Mouse (Mus musculus): ENCODE measurements at regions not wholly inside any gene's neighbourhood (a gene's known extent, or its start where the extent isn't known, plus 50 kb on each side); places are given as distances from the start of the nearest gene placed in this dataset.
A peak's percentile ranks its signal among the peaks of the same experiment; 100 is the strongest.

- DNase-seq (ENCODE audit: low read depth, low spot score) = no peak
These were observed 743.4 kb downstream of the Hace1 start for GRCm38 (mm10) chr10:46321040-46321439.

- peak; percentile 77 for DNase-seq (ENCODE audit: low read depth, low spot score)
These were observed 751.4 kb downstream of the Hace1 start for GRCm38 (mm10) chr10:46329052-46329451.

- DNase-seq (ENCODE audit: low read depth, low spot score) = peak; percentile 84
These were observed 754.1 kb downstream of the Hace1 start for GRCm38 (mm10) chr10:46331599-46332283.

GRCm38 (mm10) chr10:46333231-46333630 is 755.6 kb downstream of the Hace1 start:
- no peak for DNase-seq (ENCODE audit: low read depth, low spot score)

GRCm38 (mm10) chr10:46345315-46345714 is 767.7 kb downstream of the Hace1 start:
- DNase-seq (ENCODE audit: low read depth, low spot score) = peak; percentile 75

GRCm38 (mm10) chr10:46349613-46350012 is 772.0 kb downstream of the Hace1 start:
- no peak for DNase-seq (ENCODE audit: low read depth, low spot score)

GRCm38 (mm10) chr10:46350196-46350595 is 772.6 kb downstream of the Hace1 start:
- DNase-seq (ENCODE audit: low read depth, low spot score) = no peak

GRCm38 (mm10) chr10:46356775-46357174 is 779.1 kb downstream of the Hace1 start:
- DNase-seq (ENCODE audit: low read depth, low spot score) = no peak

GRCm38 (mm10) chr10:46373715-46374475 is 796.3 kb downstream of the Hace1 start:
- DNase-seq (ENCODE audit: low read depth, low spot score) = no peak

- DNase-seq (ENCODE audit: low read depth, low spot score) = no peak
These were observed 797.0 kb downstream of the Hace1 start for GRCm38 (mm10) chr10:46374646-46375045.

GRCm38 (mm10) chr10:46397089-46397488 is 819.5 kb downstream of the Hace1 start:
- no peak for DNase-seq (ENCODE audit: low read depth, low spot score)

GRCm38 (mm10) chr10:46403883-46404282 is 826.3 kb downstream of the Hace1 start:
- DNase-seq (ENCODE audit: low read depth, low spot score) = no peak
